Mouse (Mus musculus) 3134 (cell line): ENCODE measurements around the gene Fzd1.

Experiments used
- DNase-seq: peaks from one replicate; pipeline ENCODE4 v3.0.0-alpha.2; 2011; ENCODE audit warnings: low spot score; ENCODE audit not compliant: insufficient read length; ENCODE audit errors: extremely low read depth

Gene Fzd1

DNA sequence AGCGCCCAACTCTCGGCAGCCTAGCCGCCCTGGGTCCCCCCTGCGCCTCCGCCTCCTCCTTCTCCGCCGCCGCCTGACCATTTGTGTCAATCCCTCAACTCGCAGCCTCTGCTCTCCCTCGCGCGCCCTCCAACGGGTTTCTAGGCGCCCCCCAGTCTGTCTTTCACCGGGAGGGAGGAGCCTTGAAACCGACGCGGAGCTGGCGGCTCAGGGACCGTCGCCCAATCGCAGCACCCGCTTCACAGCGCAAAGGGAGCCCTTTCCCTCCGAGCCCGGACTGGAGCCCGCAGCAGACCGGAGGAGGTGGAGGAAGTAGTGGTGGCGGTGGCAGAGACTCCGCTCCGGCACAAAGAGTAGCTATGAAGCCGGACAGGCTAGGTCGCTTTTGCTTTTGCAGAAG lies at the start of gene Fzd1:
Gene Fzd1 (minus strand): TSS at position 134 of the 400 bp plus-strand sequence.
- peak; percentile 88 for DNase-seq

DNA sequence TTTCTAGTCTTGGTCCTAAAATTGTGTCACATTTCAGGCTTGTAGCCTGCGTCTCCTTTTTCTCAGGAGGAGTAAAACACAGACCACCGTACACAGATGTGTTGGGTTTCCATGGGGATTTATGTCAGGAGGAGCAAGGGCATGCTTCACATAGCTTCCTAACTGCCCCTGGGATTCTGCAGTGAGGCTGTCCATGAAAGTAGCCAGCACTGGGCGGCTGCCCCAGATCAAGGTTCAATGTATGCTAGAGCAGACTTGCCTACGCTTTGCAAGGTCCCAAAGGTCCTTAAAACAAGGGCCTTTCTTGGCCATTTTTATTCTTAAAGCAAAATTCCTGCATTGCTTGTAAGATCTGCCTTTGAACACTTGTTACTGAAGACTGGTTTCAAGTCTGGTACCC lies 47.4 kb upstream of the Fzd1 start:
- no peak for DNase-seq

DNA sequence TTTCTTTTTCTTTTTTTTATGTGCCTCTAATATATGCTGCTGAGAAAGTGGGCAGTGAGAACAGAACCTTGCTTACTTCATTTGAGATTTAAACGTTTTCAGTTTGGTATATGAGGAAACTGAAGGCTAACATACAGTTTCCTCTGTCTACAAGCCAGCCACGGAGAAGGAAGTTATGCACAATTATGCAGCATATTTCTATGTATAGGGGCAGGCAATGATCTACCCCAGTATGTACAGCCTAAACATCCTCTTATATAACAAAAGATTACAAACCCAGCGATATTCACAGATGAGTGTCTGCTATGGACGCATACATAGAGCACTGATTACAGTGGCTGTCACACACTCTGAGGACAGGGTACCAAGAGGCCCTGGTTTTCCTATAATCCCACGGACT lies 45.9 kb upstream of the Fzd1 start:
- DNase-seq, result no peak

DNA sequence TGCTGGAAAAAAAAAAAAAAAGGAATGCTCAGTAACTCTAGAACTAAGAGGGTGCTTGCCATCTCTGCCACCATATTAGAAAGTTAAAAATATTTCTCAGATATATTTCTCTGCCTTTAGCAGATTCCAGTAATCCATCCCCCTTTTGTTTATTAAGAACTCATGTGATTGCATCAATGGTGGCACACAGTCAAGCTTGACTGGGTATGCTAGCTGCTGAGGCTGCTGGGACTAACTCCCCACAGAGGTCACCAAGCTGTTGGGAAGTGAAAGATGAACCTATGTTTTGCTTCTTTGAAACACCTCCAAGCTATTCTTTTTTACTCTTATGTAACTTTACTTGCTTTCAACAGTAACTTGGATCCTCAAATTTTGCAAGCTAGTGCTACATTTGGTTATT lies 44.1 kb upstream of the Fzd1 start:
- no peak for DNase-seq

DNA sequence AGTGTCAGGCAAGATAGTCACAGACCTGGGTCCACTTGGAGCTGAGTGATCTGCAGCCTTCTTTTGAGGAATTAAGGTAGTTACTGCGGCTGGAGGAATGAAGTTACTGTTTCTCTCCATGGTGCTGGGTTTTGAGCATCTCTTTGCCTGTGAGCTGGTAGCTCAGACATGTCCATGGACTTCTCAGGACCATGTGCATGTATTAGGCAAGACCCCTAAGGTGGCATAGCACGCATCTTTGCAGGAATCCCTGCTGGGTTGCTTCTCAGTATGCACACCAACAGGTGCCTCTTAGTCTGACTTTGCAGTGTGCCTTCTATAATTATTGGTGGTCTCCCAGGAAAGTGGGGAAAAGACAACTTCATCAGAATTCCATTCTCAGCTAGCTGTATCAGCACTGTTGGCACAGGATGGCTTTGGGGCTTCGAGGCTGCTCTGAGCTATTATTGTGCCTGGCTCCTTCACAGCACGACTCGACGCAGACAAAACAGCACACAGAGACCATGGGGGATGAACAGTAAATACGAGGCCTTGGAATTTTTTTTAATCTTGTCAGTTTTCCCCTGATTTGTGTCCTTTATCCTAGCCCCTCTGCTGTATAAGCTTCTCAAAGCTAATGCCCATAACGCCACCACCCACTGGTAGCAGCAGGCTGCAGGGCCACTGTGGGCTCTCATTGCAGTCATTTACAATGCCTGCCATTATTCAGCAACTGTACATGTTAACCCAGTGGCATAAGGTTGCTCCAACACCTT lies 43.4 kb upstream of the Fzd1 start:
- no peak for DNase-seq

DNA sequence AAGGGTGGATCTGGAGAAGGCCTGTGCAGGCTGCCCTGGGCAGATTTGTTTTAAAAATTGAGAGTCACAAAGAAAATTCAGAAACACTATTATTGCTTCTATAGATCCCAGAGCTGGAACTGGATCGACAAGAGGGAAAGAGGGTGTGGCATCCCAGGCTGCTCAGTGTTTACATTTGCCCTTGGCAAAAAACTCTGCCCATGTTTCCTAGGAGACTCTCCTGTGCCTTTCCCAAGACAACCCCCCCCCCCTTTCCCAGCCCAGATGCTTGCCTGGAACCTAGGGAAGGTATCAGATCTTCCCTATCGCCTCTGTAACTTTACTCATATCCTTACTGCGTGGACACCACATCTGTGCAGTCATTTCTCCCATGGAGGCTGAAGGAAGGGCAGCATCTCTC lies 33.4 kb upstream of the Fzd1 start:
- DNase-seq, result no peak

DNA sequence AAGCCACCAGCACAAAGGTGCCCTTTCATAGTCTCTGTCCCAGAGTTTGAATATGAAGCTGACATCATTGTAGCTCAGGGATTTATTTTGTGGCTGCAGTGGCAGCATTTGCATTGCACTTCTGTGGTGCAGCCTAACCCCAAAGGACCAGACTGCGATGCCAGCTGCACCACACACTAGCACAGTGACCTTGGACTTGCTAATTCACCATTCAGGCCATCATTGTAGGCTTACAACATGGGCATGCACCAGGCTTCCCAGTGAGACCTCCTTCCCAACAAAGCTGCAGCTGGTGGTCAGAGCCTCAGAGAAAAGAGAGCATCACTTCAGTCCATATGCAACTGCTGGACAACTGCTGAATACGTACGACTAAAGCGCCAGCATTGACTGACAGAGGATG lies 32.4 kb upstream of the Fzd1 start:
- no peak for DNase-seq

DNA sequence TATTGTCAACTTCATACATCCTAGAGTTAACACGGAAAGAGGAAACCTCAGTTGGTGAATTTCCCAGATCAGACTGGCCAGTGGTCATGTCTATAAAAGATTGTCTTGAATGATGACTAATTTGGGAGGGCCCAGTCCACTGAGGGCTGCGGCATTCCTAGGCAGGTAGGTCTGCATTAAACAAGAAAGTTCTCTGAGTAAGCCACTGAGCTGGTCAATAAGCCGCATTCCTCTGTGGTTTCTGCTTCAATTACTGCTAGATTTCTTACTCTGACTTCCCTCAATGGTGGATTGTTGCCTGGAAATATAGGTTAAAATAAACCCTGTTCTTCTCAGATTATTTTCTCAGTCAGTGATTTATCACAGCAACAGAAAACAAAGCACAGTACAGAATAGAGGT lies 30.6 kb upstream of the Fzd1 start:
- peak; percentile 39 for DNase-seq

DNA sequence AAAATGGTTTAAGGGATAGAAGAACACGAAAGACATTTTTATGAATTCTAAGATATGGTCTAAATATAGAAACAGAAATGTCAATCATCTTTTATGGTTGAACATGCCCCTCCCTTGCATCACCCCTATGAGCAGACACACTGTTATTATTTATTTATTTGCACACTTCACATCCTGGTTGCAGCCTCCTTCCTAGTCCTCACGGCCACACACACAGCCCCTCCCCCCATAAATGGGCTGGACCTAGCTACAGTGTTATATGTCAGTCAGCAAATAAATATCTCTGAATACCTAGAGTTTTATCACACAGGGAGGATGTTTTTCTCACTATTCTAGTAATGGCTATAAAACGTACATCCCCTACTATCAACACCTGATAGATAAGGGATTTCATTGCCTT lies 29.0 kb upstream of the Fzd1 start:
- no peak for DNase-seq

DNA sequence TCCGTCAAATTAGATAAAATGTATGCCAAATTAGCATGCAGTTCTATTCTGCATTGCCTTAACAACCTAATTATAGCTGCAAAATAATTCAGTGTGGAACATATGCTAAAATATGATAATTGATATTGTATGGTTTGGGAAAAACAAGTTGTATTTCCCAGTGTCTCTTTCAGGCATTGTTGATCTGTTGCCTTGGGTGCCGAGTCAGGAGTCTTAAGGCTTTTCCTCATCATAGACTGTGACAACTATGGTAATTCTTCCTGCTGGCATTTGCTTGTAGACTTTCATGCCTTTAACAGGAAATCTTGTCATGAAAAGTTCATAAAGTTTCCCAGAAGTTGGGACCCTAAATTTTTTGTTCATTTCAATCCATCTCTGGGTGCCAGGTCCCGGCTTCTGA lies 20.4 kb upstream of the Fzd1 start:
- DNase-seq, result no peak

DNA sequence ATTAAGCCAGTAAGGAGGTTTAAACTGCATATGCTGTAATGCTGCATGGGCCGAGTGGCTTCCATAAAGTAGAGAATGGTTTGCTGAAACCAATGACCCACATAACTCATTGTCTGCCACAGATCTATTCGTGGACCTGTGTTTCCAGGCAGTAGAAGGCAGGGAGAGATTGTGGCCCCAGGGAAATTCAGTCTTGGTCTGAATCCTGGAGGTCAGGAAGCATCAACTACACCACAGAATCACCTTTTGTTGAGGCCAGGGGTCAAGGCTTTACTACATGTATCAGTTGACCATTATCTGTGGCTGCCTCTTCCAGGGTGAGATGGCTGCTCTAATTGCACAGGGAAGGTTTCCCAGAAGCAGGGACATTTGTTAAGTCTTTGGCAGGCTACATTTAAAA lies 18.7 kb upstream of the Fzd1 start:
- no peak for DNase-seq

DNA sequence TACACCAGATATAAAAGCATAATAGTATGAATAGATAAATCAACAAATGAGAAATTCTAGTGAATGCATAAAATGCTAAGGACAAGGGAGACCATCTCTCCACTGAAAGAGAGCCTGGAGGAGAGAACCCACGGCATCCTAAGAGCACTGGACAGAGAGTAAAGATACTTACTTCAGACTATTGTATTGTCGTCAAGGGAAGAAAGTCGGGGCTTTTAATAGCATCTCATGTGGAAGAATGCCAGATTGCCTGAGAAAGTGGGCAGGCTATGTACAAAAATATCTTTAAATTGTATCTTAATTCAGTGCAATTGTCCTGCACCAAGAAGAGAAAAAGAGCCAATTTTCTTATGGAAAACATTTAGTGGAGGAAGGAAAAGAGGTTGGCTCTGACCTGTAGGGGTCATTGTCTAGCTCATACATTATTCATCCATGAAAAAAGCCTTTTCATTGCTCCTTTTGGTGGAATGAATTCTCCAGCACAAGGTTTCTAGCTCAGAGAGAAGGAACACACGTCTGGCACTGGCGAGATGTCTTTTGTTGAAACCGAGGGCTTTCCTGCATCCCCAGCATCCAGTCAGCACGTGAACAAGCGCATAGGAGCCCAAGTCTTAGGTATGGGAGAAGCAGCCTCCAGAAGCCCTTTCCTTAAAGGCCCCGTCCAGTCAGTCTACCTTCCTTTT lies 15.4 kb upstream of the Fzd1 start:
- no peak for DNase-seq

DNA sequence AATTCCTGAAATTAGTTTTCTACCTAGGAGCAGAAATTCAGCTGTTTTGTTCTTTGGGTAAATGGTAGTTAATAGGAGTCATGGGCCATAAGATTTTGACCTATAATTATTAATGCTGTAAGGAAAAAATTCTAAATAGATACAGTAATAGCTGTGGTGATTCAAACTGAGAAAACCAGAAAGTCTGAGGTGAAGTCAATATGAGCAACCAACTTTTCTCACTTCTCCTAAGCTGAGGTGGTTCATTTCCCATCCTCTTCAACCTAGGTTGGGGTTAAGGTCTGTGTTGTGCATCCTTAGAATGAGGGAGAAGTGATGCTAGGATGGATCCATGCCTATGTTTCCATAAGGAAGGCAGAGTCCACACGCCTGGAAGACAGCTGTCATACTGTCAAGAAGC lies 12.8 kb upstream of the Fzd1 start:
- no peak for DNase-seq

DNA sequence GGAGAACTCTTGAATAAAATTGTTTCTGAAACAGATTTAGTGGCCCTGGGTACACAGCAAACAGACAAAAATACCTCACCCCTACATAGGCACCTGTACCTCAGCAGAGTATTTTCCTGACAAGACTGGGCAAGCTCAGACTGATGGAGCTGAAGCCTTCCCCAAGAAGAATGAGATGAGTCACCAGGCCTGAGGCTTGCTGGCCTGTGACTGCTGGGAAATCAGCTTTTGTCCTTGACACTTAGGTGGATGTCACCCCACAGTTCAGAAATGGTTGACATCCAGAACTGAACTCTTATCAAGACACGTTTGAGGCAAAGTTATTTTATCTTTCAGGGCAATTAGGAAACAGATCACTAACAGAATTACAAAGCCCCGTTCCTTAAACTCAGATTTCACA lies 10.1 kb upstream of the Fzd1 start:
- DNase-seq, result no peak

DNA sequence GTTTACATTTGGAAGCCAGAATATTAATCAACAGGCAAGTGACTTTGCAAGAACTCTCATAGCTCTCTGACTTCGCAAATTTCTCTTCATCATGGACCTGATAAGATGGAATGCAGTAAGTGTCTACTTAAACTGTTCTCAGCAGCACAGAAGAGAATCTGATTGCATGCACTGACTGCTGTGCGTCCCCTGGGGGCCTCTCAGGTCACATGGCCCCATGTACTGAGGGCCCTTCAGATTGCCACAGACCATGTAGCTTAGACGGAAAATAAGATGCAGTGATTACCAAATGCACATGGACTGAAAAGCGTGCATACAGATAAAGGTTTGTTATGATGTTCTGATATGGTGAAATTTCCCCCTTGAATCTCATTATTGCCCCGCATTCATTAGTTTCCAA lies 8.9 kb upstream of the Fzd1 start:
- no peak for DNase-seq

DNA sequence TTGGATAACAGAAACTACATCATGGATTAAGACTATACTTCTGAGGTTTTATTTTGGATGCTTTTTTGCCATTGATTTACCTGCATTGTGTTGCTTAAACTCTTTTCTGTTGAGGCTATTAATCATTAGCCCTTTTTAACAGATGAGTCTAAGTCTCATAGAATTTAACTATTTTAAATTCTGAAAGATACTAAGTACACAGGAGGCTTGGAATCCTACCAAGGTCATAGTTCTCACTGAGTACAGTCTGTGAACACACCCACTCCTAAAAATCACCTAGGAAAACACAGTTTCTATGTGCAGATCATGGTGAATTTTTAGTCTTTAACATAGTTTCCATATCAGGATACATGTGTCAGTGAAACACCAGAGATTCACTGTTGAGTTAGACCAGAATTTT lies 4.1 kb upstream of the Fzd1 start:
- DNase-seq, result no peak

DNA sequence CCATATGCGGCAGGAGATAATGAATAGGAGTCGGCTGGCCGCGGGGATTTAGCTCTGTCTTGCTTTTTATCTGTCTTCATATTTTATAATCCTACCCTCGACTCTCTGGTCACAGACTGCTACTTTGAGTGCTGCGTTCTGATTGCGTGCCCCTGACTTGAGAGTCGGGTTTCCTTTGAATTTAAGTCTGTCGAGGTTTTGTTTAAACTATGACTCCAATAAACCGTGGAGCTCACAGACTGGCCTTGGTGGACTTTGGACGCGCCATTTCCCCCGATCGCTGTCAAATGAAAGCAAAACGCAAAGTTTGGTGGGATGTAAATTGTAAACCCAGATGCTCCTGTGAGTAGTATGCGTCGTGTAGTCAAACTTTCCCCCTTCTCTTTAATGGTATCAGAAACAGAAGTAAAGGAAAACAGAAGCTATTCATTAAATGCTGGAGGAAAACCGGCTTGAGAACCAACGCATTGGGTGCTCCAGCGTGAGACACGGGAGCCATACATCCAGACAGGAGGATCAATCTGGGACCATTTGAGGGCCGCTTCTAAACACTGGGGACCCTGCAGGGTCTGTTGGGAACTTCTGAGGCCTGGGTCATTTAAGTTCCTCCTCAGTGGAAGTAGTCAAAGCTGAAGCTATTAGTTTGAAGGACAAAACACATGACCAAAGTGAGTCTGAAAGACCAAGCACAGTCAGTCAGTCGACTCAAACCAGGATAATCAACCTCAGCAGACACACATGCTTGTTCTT lies 671 bp upstream of the Fzd1 start:
- no peak for DNase-seq

DNA sequence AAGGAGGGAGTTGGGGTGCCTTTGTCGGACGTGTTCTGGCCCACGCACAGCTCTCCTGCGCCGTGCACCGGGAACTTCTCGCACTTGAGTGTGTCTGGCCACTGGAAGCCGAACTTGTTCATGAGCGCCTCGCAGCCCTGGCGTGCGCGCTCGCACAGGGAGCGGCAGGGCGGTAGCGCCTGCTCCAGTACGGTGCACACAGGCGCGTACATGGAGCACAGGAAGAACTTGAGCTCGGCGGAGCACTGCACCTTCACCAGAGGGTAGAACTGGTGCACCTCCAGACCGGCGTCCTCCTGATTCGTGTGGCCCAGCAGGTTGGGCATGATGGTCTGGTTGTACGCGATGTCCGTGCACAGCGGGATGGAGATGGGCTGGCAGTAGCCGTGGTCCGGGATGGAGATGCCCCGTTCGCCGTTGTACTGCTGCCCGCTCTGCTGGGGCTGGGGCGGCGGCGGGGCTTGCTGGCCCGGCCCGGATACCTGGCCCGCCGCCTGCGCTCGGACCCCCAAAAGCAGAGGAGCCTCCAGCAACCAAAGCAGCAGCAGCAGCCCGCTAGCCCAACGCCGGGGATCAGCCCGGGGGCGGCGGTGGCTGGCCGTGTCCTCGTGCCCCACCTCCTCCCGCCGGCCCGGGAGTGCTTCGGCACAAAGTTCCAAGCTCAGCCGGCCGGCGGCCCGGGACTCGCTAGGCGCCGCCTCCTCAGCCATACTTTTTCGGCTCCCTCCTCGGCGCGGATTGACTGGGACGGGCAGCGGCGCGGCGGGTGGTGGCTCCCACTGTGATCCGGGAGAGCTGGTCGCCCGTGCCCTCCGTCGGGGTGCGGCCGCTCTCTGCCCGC lies 744 bp downstream of the Fzd1 start:
- DNase-seq, result peak; percentile 46

DNA sequence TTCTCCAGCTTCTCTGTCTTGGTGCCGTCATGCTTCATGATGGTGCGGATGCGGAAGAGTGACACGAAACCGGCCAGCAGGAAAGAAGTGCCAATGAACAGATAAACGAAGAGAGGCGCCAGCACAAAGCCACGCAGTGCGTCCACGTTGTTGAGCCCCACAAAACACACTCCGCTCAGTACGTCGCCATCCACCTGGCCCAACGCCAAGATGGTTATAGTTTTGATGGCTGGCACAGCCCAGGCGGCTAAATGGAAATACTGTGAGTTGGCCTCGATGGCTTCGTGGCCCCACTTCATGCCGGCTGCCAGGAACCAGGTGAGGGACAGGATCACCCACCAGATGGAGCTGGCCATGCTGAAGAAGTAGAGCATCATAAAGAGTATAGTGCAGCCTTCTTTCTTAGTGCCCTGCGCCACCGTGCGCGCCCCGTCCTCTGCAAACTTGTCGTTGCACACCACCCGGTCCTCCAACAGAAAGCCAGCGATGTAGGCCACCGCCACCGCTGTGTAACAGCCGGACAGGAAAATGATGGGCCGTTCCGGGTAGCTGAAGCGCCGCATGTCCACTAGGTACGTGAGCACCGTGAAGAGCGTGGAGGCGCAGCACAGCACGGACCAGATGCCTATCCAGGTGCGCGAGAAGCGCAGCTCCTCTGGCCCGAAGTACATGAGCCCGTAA lies 1.7 kb downstream of the Fzd1 start:
- DNase-seq, result peak; percentile 3

DNA sequence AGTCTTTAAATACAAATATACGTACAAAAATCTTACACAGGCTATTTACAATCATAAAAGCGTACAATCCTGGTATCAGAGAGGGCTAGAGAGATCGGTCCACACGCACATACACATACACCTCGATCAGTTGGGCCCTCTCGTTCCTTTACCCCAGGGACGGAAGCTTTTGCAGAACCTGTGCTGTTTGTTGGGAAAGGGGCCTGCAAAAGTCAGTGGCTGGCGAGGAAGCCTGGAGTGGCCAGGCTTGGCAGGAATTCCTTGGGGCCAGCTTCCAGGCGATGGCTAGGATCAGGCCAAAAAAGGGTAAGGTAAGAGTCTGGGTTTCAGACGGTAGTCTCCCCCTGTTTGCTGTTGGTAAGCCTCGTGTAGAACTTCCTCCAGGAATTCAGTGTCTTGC lies 2.5 kb downstream of the Fzd1 start:
- DNase-seq, result no peak
